Comparison of ENCODE assay signal across 25 mouse cellular contexts in the genomic region with DNA sequence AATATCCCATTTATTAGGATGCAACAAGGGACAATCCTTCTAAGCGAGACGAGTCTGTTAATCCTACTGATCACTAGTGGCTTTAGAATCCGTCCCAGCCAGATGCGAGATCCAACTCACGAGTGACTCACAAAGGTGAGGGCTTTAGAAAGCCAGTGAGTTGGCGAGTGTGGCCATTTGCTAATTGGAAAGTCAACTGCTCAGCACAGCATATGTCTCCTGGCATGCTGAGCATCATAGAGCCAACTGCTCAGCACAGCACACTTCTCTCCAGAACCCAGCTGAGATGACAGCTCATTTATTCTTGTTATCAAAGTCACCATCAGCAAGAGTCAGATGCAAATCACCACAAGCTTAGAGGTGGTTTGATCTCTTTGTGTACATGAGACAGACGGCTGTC. TPM values are rescaled to one million over a fixed set of nuclear protein-coding genes. Genes with fewer than 3 reads are reported as not detected.
DNase-seq lines count a peak whose midpoint lies in the region; ATAC-seq and TF ChIP-seq lines count a peak whose summit lies in the region.
"Had no signal": no experiment of that assay in that cellular context is flagged by ENCODE, and none has a peak within 500 bp of the region (broad histone marks: within the 10 kb centered on the region; RNA-seq: fewer than 3 reads in every experiment).

No protein-coding gene starts in this region.

- ATAC-seq in cerebellum, adult (ENCODE audit: insufficient number of reproducible peaks, low FRiP score, low TSS enrichment) = peak; percentile 74; the same call in 1 of the 2 replicates
- no peak for ATAC-seq in hindbrain, postnatal 0 days
- no peak for ATAC-seq in hindbrain, embryonic 12.5 days (ENCODE audit: low FRiP score)
- ATAC-seq: forebrain, embryonic 13.5 days; forebrain, embryonic 16.5 days; intestine, postnatal 0 days; Patski had no signal

- H3K27me3 ChIP-seq in hindbrain, postnatal 0 days (ENCODE audit: insufficient read depth, low read length) = no peaks in the 10 kb centered on the region
- H3K27me3 ChIP-seq in hindbrain, embryonic 12.5 days = no peaks in the 10 kb centered on the region
- H3K27me3 ChIP-seq: forebrain, embryonic 13.5 days; heart, embryonic 13.5 days had no signal

- H3K4me2 ChIP-seq in hindbrain, postnatal 0 days (ENCODE audit: low read depth, low read length) = no peak overlapping the region
- H3K4me2 ChIP-seq in hindbrain, embryonic 12.5 days (replicated peaks) = no peak overlapping the region
- H3K4me2 ChIP-seq: forebrain, embryonic 13.5 days; heart, embryonic 13.5 days had no signal

- H3K4me1 ChIP-seq in hindbrain, postnatal 0 days (ENCODE audit: insufficient read depth, low read length) = 0 out of 2 replicates have a peak, but pooled peaks cover 2% of the 10 kb centered on the region
- peaks cover 3% of the 10 kb centered on the region; the same call in 1 of the 2 replicates for H3K4me1 ChIP-seq in hindbrain, embryonic 12.5 days
- H3K4me1 ChIP-seq: forebrain, embryonic 13.5 days had no signal

- no peak overlapping the region for H3K4me3 ChIP-seq in hindbrain, postnatal 0 days (ENCODE audit: low read length)
- H3K4me3 ChIP-seq in hindbrain, embryonic 12.5 days = no peak overlapping the region
- H3K4me3 ChIP-seq: forebrain, embryonic 10.5 days; forebrain, embryonic 13.5 days; heart, adult 2 months; heart, embryonic 10.5 days; heart, embryonic 13.5 days had no signal

- DNase-seq in cerebellum, adult 11-12 months = no peak
- DNase-seq in cerebellum, postnatal 10 days = peak; percentile 49
- no peak for DNase-seq in cerebellum, adult 9-10 months
- DNase-seq in hindbrain, postnatal 0 days (ENCODE audit: low spot score) = peak; percentile 36
- DNase-seq in 3T3-L1 (ENCODE audit: low read depth, low spot score) = peak; percentile 4
- no peak for DNase-seq in testis, postnatal 10 days (ENCODE audit: low spot score)
- DNase-seq: adrenal gland, postnatal 10 days; adrenal gland, postnatal 36 days; B cell, adult 2 months; gastrocnemius, postnatal 10 days; gastrocnemius, postnatal 36 days; heart, adult 2 months; heart, postnatal 14 days; heart, postnatal 4 days; kidney, adult 2 months had no signal

- H3K27ac ChIP-seq in hindbrain, postnatal 0 days = no peak overlapping the region
- no peak overlapping the region for H3K27ac ChIP-seq in hindbrain, embryonic 12.5 days
- H3K27ac ChIP-seq: forebrain, embryonic 10.5 days; forebrain, embryonic 13.5 days; heart, adult 2 months; heart, embryonic 10.5 days; heart, embryonic 13.5 days had no signal

- 60% methylated on average over 7 of the region's 7 CpGs for WGBS in hindbrain, postnatal 0 days
- 82% methylated on average over 7 of the region's 7 CpGs for WGBS in hindbrain, embryonic 12.5 days

- no peak for TF ChIP-seq CTCF in hindbrain, postnatal 0 days (IDR thresholded peaks at IDR 0.05; ENCODE audit: low read depth)

- H3K9me3 ChIP-seq in hindbrain, postnatal 0 days (ENCODE audit: low read length) = 0 out of 2 replicates have a peak, but pooled peaks cover 2% of the 10 kb centered on the region
- no peaks in the 10 kb centered on the region for H3K9me3 ChIP-seq in hindbrain, embryonic 12.5 days (replicated peaks)
- H3K9me3 ChIP-seq: forebrain, embryonic 10.5 days; forebrain, embryonic 13.5 days; G1E; heart, embryonic 10.5 days had no signal

- H3K9ac ChIP-seq in hindbrain, postnatal 0 days (replicated peaks; ENCODE audit: low read length) = no peak overlapping the region
- no peak overlapping the region for H3K9ac ChIP-seq in hindbrain, embryonic 12.5 days
- H3K9ac ChIP-seq: forebrain, embryonic 13.5 days; heart, embryonic 13.5 days had no signal

- H3K36me3 ChIP-seq in hindbrain, postnatal 0 days (ENCODE audit: insufficient read depth, low read length) = no peaks in the 10 kb centered on the region
- no peaks in the 10 kb centered on the region for H3K36me3 ChIP-seq in hindbrain, embryonic 12.5 days
- H3K36me3 ChIP-seq: forebrain, embryonic 10.5 days; G1E; heart, embryonic 10.5 days; heart, embryonic 13.5 days had no signal

RNA-seq across cellular contexts. Expression of a gene that starts 36.4 kb away (rescaled TPM):
- 2.7 and 7.0 TPM in 2 replicates for total RNA-seq in hindbrain, postnatal 0 days (2014; rRNA removed)
- 1.1 and 1.5 TPM in 2 replicates for polyA plus RNA-seq in hindbrain, postnatal 0 days (2015; fragmentation: Nextera tagmentation; extraction: Ambion mirVana)
- 1.1 and 1.5 TPM in 2 replicates for polyA plus RNA-seq in hindbrain, embryonic 12.5 days (2016; fragmentation: Nextera tagmentation; extraction: Ambion mirVana)
- polyA plus RNA-seq: Patski had no signal

Comparison
In these comparisons a context has a peak if more than half of its experiments do, and no peak if none do; other contexts are left out.
1. DNase-seq: peak in cerebellum, postnatal 10 days (2 of 2), hindbrain, postnatal 0 days (single experiment) and 3T3-L1 (single experiment); none in cerebellum, adult 11-12 months (single experiment), cerebellum, adult 9-10 months (single experiment) and testis, postnatal 10 days (single experiment).